Mouse (Mus musculus) brown adipose tissue, adult 24 weeks (tissue): ENCODE measurements around the gene Tfpi2. TPM values are rescaled to one million over a fixed set of nuclear protein-coding genes. Genes with fewer than 3 reads are reported as not detected.
A peak's percentile ranks its signal among the peaks of the same experiment; 100 is the strongest.

Experiments used
- H3K27ac ChIP-seq: fragments of 200-500 bp; replicated peaks from 2 replicates; pipeline ENCODE4 v1.5.1; 2012; ENCODE audit warnings: low read depth, mild to moderate bottlenecking, low read length
- H3K4me1 ChIP-seq: fragments of 200-500 bp; 2 replicates; pipeline ENCODE4 v1.6.1; 2012; ENCODE audit warnings: low read length, mixed read lengths; ENCODE audit not compliant: control insufficient read depth, insufficient read depth, insufficient read length
- H3K4me3 ChIP-seq: fragments of 200-500 bp; 2 replicates; pipeline ENCODE4 v1.5.1; 2012; ENCODE audit warnings: low read depth, mild to moderate bottlenecking, low read length, moderate library complexity; ENCODE audit not compliant: insufficient read depth
- polyA plus RNA-seq: library from polyadenylated mRNA; stranded (reverse); fragments of >200 nt; gene quantifications from 2 replicates; pipeline ENCODE4 v1.2.4, GENCODE M21; 2012; ENCODE audit not compliant: missing spikeins, insufficient read depth, insufficient read length

Gene Tfpi2
- 0.75 and 1.1 TPM in 2 replicates for polyA plus RNA-seq

DNA sequence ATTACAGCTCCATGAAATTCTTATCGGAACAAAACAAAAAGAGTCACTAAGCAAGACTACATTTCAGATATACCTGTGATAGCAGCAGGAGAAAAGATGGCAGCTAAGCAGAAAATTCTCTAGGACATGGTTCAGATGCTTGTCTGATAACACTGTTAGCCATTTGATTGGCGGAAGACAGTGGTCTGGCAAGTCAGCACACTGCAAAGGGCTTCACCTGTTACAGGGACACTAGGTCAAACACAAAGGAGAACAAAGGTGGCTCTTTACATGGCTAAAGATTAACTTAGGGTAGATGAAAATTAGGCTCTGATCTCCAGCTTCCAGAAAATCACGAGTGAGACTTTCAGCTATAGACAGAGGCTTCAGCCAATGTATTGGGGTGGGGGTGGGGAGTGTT is at the start of gene Tfpi2:
Tfpi2 (minus strand) TSS at position 170 of the 400 bp plus-strand sequence.
- no peak within 1 kb of the TSS for H3K27ac ChIP-seq

DNA sequence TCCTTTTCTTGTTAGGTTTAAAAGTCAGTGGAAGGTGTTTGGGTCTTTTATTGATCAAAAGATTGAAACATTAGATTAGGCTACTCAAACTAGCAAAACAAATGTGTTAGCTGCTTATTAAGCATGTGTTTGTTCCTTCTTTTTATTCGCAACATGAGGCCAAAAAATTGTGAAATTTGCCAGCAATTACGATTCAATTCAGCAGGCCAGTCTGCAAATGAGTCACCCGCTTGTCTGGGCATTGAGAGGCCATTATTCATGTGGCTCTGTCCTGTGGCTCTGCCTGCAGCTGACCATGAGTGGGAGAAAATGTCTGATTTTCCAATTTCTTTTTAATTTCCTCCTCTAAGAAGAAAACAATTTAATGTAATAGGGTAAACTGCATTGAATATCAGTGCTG is 42.2 kb upstream of the Tfpi2 start:
- no peak overlapping the region for H3K27ac ChIP-seq
- H3K4me3 ChIP-seq: no peak overlapping the region
- no peaks in the 10 kb centered on the region for H3K4me1 ChIP-seq

More for the DNA sequence above, at the start of gene Tfpi2:
- Histone ChIP-seq H3K4me1 (no peaks in the 10 kb centered on the region), H3K4me3 (no peak within 1 kb of the TSS)

DNA sequence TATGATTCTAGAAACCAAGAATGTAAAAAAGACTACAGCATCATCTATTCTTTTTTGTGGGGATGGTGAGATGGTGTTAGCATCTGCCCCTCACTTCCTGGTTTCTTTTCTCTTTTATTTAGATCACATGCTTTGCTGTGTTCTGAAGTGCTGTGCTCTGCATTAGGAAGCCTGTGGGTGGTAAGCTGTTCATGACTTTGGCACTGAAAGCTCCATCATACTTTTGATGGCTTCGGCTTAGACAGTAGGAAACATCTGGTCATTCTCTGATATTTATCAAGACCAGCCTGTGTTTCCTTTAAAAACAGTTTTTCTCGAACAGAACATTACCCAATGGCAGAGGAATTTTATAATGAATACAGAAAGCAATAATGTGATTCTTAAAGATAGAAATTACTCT is 37.6 kb upstream of the Tfpi2 start:
- no peaks in the 10 kb centered on the region for H3K4me1 ChIP-seq
- no peak overlapping the region for H3K27ac ChIP-seq
- no peak overlapping the region for H3K4me3 ChIP-seq

DNA sequence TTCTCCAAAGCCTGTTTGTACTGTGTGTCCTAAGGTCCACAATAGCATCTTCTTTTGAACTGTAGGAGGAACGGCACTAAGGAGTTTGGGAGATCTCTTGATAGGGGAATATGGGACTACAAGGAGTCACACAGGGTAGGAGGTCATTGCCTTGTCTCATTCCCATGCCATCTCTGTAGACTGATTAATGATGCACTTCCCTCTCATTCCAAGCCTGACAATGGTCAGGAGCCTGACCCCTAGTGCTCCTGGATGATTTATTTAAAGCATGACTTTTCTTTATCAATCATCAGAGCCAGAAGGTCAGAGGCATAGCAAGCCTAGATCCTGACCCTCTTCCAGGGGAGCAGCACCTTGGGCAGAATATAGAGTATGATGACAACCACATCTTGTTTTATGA is 33.9 kb upstream of the Tfpi2 start:
- no peak overlapping the region for H3K4me3 ChIP-seq
- no peaks in the 10 kb centered on the region for H3K4me1 ChIP-seq
- H3K27ac ChIP-seq: no peak overlapping the region

DNA sequence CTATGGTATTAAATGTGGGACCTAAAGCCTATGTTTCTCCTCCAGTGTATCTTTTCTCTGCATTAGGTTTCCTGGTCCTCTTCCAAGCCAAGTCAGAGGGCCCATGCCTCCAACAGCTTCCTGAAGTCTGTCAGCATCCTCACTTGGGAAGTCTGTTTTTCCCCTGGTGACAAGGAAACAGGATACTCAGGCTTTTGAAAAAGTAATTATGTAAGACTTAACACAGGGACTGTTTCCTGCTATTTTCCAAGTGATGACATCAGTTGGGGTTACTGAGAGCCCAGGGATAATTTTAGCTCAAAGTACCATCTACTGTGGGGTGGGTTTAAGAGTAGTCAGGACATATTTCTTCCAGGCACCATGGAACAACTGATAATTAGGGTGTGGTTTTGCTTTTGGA is 20.8 kb upstream of the Tfpi2 start:
- peak overlapping the region; percentile 75 for H3K27ac ChIP-seq
- peaks cover 2% of the 10 kb centered on the region; the same call in 1 of the 2 replicates for H3K4me1 ChIP-seq
- no peak overlapping the region for H3K4me3 ChIP-seq

DNA sequence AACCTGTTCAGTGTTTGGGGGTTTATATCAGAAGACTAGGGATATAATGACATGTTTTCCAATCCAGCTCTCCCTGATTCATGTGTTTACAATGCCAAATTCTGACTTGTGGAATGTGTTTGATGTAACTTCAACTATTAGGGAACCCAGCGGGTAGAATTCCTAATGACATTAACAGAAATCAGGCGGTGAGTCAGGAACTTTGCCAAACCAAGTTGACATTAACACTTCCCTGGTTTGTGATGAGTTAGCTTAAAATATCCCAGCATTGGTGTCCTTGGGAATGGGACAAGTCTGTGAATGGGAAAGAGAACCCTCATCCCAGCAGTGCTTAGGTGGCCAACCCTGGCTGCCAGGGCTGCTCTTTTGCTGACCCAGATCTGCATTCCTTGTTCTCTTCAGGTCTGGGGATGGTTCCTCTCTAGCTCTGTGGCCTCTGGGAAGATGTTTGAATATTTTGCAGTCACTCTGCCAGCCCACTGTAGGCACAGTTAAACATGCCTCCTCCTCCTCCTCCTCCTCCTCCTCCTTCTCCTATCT is 19.9 kb upstream of the Tfpi2 start:
- Histone ChIP-seq H3K4me3 (peak overlapping the region; percentile 2; the same call in 1 of the 2 replicates), H3K27ac (peak overlapping the region; percentile 75), H3K4me1 (peaks cover 2% of the 10 kb centered on the region; the same call in 1 of the 2 replicates)

DNA sequence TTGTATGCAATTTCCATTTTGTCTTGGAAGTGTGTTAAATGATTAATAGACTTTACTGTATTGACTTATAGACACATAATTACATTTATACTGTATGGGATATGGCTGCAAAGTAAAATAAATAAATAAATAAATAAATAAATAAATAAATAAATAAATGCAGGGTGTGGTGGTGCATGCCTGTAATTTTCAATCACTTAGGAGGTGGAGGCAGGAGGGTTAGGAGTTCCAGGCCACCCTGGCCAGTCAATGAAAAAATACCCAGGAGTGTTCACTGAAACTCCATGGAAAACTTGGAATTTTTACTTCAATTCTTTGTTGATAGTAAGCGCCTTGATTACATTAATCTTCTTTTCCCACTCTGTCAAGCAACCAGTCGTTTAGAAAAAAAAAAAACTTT is 16.1 kb upstream of the Tfpi2 start:
- H3K4me3 ChIP-seq: peak overlapping the region; percentile 94
- H3K4me1 ChIP-seq: peaks cover 2% of the 10 kb centered on the region; the same call in 1 of the 2 replicates
- peak overlapping the region; percentile 100 for H3K27ac ChIP-seq

DNA sequence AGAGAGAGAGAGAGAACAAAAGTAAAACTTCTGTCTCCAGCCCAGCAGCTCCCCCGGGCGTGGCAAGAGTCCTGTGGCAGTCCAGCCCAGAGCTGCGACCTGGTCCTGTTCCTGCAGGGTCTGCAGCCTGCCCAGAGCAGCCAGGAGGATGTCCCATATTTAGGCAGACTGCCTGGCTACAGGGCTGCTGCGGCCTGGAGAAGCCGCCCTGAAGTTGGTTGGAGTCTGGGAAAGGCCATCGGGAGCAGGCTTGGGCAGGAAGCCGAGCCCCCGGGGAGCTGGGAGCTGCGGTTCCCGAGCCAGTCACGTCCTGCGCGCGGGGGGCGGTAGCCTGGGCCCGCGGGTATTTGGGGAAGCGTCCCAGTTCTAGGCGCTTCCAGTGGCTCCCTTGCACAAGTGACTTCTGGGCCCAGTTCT is 15.2 kb upstream of the Tfpi2 start, which contains the start of gene Gng11:
Gng11 (plus strand) TSS at position 15 of the 417 bp plus-strand sequence.
- Histone ChIP-seq H3K4me1 (peaks cover 2% of the 10 kb centered on the region; the same call in 1 of the 2 replicates), H3K4me3 (peak within 1 kb of the TSS; percentile 94), H3K27ac (peak within 1 kb of the TSS; percentile 100)

DNA sequence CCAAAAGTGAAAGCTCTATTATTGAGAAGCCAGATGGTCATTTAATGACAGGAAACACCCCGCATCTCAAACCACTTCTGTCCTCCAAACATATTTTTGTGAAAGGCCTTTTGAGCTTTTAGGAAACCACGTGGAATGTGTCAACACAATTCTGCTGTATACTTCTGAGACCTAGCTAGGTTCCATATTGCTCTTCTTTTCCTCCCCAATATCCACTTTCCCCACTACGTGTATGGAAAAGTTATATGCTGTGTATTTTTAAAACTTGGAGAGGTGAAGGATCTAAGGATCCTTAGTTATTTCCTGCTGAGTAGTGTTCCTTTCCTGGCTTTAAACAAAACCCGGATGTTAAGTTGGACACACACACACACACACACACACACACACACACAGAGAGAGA is 14.7 kb upstream of the Tfpi2 start:
- Histone ChIP-seq H3K27ac (peak overlapping the region; percentile 100), H3K4me3 (peak overlapping the region; percentile 94), H3K4me1 (peaks cover 2% of the 10 kb centered on the region; the same call in 1 of the 2 replicates)

DNA sequence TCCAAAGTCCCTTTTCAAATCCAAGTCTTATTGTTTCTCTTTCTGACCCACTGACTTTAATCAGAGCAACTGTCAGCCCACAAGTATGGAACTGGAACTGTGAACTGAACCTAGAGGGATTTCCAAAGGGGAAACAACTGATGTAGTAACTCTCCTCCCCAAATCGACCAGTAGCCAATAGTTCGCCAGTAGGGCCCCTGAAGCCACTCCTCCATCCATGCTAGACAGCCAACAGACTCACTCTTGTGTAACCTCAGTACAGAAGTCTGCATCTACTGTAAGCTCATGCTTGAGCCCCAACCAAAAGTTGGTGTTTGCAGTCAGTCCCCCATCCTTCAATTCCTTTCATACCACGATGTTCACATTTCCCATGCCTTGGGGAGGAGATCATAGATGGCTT is 12.0 kb upstream of the Tfpi2 start:
- no peak overlapping the region for H3K4me3 ChIP-seq
- H3K27ac ChIP-seq: no peak overlapping the region; the same call in 1 of the 2 replicates

DNA sequence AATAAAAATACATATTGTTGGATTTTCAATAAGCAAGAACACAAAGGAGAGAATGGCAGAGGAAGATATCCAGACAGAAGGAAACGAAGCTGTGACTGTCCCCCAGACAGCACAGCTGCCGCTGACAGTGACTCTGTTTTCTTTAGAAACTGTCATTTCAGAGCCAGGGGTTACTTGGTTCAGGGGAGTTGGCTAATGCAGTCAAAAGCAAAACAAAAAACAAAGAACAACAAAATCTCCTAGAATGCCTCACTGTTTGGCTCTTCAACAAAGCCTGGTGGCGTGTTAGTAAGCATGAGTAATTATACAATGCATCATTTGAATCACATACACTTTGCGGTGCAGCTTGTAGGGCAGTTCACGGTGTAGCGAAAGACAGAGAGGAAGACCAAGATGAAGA is 10.6 kb upstream of the Tfpi2 start:
- Histone ChIP-seq H3K27ac (no peak overlapping the region), H3K4me1 (no peaks in the 10 kb centered on the region), H3K4me3 (no peak overlapping the region)

More for the DNA sequence above, 12.0 kb upstream of the Tfpi2 start:
- no peaks in the 10 kb centered on the region for H3K4me1 ChIP-seq

DNA sequence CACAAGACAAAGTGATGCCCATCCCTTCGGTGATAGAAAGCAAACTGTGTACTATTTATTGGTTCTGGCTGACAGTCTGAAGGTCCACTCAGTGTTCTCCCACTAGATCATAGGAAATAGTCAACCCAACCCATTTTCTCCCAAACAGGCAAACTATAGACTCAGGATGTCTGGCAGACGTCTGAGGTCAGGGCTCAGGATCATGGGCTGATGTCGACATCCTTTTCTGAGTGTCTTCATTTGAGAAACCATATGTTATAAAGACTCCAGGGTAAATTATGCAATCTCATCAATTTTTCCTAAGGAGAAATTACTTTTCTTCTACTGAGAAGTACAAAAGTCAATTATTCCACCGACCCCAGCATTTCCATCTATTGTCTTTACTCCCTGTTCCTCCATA is 9.4 kb upstream of the Tfpi2 start:
- Histone ChIP-seq H3K27ac (no peak overlapping the region), H3K4me3 (no peak overlapping the region), H3K4me1 (no peaks in the 10 kb centered on the region)

DNA sequence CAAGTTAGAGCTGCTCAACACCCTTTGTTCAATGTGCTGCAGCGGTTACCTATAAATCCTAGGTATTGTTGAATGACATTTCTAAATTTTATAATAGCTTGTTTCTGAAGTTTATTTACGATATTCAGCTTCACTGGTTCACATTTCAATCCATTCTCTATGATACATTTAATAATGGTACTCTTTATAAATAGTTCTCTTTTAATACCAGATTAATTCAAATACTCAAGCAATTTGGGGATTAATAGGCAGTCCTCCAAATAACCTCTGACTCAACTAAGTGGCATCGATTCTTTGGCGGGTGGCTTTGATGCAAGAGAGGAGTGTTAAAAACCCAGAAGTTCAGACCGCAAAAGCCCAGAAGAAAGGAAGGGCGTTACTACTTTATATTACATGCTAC is 4.8 kb upstream of the Tfpi2 start, which contains the start of gene Gngt1:
Gngt1 (plus strand) TSS at position 301 of the 400 bp plus-strand sequence.
- no peaks in the 10 kb centered on the region for H3K4me1 ChIP-seq
- H3K27ac ChIP-seq: no peak within 1 kb of the TSS
- no peak within 1 kb of the TSS for H3K4me3 ChIP-seq

DNA sequence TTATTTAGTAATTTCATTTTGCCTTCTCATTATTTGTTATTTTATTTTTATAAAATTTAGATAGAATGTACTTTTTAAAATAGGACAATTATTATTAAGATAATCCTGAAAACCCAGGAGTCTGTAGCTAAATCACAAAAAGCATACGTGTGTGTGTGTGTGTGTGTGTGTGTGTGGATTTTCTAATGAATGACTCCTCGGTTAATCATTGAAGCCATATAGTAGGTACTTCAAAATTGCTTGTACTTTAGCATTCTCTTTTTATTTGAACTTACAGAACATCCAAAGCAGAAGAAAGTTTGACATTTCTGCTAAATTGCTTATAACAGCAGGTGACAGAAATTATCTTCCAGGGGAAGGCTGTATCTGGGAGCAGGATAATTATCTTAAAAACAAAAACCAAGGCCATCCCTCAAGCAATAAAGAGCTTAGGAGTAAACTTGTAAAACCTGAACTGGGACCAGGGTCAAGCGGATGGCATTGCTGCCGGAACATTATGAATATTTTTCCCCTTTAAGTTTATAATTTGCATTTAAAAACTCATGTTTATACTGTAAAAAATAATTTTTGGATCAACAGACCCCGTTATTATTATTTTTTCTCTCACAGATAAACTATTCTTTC is 5.9 kb downstream of the Tfpi2 start:
- H3K4me1 ChIP-seq: no peaks in the 10 kb centered on the region
- H3K4me3 ChIP-seq: no peak overlapping the region

DNA sequence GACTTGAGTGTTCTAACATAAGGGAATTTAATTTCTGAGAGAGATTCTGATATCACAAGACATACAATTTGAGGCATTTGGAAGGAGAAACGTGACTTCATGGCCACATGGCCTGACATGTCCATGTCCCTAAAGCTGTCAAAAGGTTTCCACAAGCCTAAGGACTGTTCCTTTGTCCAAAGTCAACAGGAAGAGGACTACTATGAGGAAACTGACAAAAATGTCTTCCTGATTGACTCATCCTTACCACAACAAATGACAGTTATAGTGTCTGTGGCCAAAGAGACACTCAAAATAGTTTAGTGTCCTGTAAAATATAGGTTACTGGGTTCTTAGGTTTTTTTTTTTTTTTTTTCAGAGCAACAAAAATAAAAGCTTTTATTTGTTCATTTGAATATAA is 15.0 kb downstream of the Tfpi2 start:
- H3K4me1 ChIP-seq: no peaks in the 10 kb centered on the region
- H3K4me3 ChIP-seq: no peak overlapping the region
- no peak overlapping the region for H3K27ac ChIP-seq

More for the DNA sequence above, 5.9 kb downstream of the Tfpi2 start:
- H3K27ac ChIP-seq: no peak overlapping the region
